9 mouse cellular contexts compared by ENCODE assay signal in the genomic region with DNA sequence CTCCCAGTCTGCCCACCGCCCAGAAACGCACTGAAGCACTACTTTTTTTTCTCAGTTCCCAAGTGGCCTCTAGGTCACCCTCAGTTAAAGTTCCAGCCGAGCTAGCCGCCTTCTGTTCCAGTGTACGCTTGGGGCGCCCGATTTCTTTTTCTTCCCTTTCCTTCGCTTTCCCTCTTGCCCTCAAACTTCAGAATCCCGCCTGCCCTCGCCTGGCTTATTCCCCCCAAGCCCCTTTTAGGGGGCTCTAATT. TPM values are rescaled to one million over a fixed set of nuclear protein-coding genes. Genes with fewer than 3 reads are reported as not detected.
DNase-seq lines count a peak whose midpoint lies in the region; ATAC-seq lines count a peak whose summit lies in the region.
"Had no signal": no experiment of that assay in that cellular context is flagged by ENCODE, and none has a peak within 500 bp of the region (broad histone marks: within the 10 kb centered on the region; RNA-seq: fewer than 3 reads in every experiment).

No protein-coding gene starts in this region.

- 0% methylated on average over 10 of the region's 10 CpGs for WGBS in heart, embryonic 11.5 days (ENCODE audit: insufficient replicate concordance)
- 1% methylated on average over 10 of the region's 10 CpGs for whole genome bisulfite sequencing in embryonic facial prominence, embryonic 14.5 days
- WGBS in kidney, embryonic 16.5 days, result 6% methylated on average over 10 of the region's 10 CpGs

- no peaks in the 10 kb centered on the region for H3K36me3 ChIP-seq in heart, embryonic 11.5 days (ENCODE audit: control insufficient read depth, insufficient read depth, low read length)
- no peaks in the 10 kb centered on the region for H3K36me3 ChIP-seq in embryonic facial prominence, embryonic 14.5 days (ENCODE audit: control insufficient read depth, insufficient read depth, low read length)
- peaks cover 18% of the 10 kb centered on the region; the same call in 1 of the 2 replicates for H3K36me3 ChIP-seq in kidney, embryonic 16.5 days (ENCODE audit: insufficient read depth, low read length)

- H3K9me3 ChIP-seq in heart, embryonic 11.5 days (replicated peaks; ENCODE audit: control insufficient read depth, low read length), result no peaks in the 10 kb centered on the region
- H3K9me3 ChIP-seq in embryonic facial prominence, embryonic 14.5 days (ENCODE audit: control insufficient read depth, low read length), result no peaks in the 10 kb centered on the region
- H3K9me3 ChIP-seq in kidney, embryonic 16.5 days (ENCODE audit: low read length), result no peaks in the 10 kb centered on the region

- H3K4me2 ChIP-seq in heart, embryonic 11.5 days, result peak overlapping the region; percentile 66
- peak overlapping the region; percentile 47; the same call in 1 of the 2 replicates for H3K4me2 ChIP-seq in embryonic facial prominence, embryonic 14.5 days (ENCODE audit: low read depth, low read length)
- H3K4me2 ChIP-seq in kidney, embryonic 16.5 days (replicated peaks; ENCODE audit: low read depth, low read length), result peak overlapping the region; percentile 81

- DNase-seq in heart, adult 8-10 months (ENCODE audit: low spot score), result no peak
- DNase-seq in embryonic facial prominence, embryonic 14.5 days (ENCODE audit: low spot score), result no peak
- peak; percentile 41 for DNase-seq in lung, postnatal 10 days
- no peak for DNase-seq in cerebellum, postnatal 14 days
- no peak for DNase-seq in layer of hippocampus, postnatal 36 days
- DNase-seq: thymus, adult 2 months had no signal

- H3K9ac ChIP-seq in heart, embryonic 11.5 days (ENCODE audit: low read depth, low read length), result peak overlapping the region; percentile 64; the same call in 1 of the 2 replicates
- no peak overlapping the region for H3K9ac ChIP-seq in embryonic facial prominence, embryonic 14.5 days (ENCODE audit: low read depth, low read length)
- H3K9ac ChIP-seq in kidney, embryonic 16.5 days (replicated peaks; ENCODE audit: low read length), result peak overlapping the region; percentile 78

- peaks cover 12% of the 10 kb centered on the region for H3K4me1 ChIP-seq in heart, embryonic 11.5 days (ENCODE audit: control insufficient read depth, insufficient read depth, low read length)
- H3K4me1 ChIP-seq in embryonic facial prominence, embryonic 14.5 days (ENCODE audit: control insufficient read depth, insufficient read depth, low read length), result 0 out of 2 replicates have a peak, but pooled peaks cover 4% of the 10 kb centered on the region
- H3K4me1 ChIP-seq in kidney, embryonic 16.5 days (ENCODE audit: insufficient read depth, low read length), result peaks cover 85% of the 10 kb centered on the region

- H3K27me3 ChIP-seq in heart, embryonic 11.5 days (ENCODE audit: control insufficient read depth, insufficient read depth, low read length), result peaks cover 100% of the 10 kb centered on the region
- peaks cover 100% of the 10 kb centered on the region for H3K27me3 ChIP-seq in embryonic facial prominence, embryonic 14.5 days (replicated peaks; ENCODE audit: control insufficient read depth, insufficient read depth, low read length)
- H3K27me3 ChIP-seq in kidney, embryonic 16.5 days (ENCODE audit: insufficient read depth, low read length), result 0 out of 2 replicates have a peak, but pooled peaks cover 5% of the 10 kb centered on the region

- peak overlapping the region; percentile 36 for H3K4me3 ChIP-seq in heart, embryonic 11.5 days (ENCODE audit: low read depth, low read length)
- peak overlapping the region; percentile 34 for H3K4me3 ChIP-seq in embryonic facial prominence, embryonic 14.5 days (ENCODE audit: low read depth, low read length)
- H3K4me3 ChIP-seq in kidney, embryonic 16.5 days (ENCODE audit: low read length), result peak overlapping the region; percentile 55

- no peak for ATAC-seq in heart, embryonic 11.5 days (replicated peaks; ENCODE audit: insufficient number of reproducible peaks, low FRiP score, low TSS enrichment)
- no peak for ATAC-seq in embryonic facial prominence, embryonic 14.5 days (ENCODE audit: low read depth)
- no peak for ATAC-seq in kidney, embryonic 16.5 days (ENCODE audit: low FRiP score, low TSS enrichment)
- no peak for ATAC-seq in erythroblast, adult 5-6 weeks (replicated peaks; ENCODE audit: low FRiP score, poor library complexity, severe bottlenecking)

- no peak overlapping the region for H3K27ac ChIP-seq in heart, embryonic 11.5 days (ENCODE audit: low read depth, low read length)
- no peak overlapping the region for H3K27ac ChIP-seq in embryonic facial prominence, embryonic 14.5 days (replicated peaks; ENCODE audit: low read depth, low read length)
- H3K27ac ChIP-seq in kidney, embryonic 16.5 days (ENCODE audit: low read length), result peak overlapping the region; percentile 78

RNA-seq across cellular contexts. Expression of gene Hoxa5, which starts 1.3 kb away (rescaled TPM):
- polyA plus RNA-seq in heart, embryonic 11.5 days (2014; fragmentation: Nextera tagmentation; extraction: Ambion mirVana), result 2.4 and 2.6 TPM in 2 replicates
- under 1 TPM; 0.41 to 0.69 (median 0.57) TPM for total RNA-seq in heart, adult 8-10 months (2022)
- polyA plus RNA-seq in embryonic facial prominence, embryonic 14.5 days (2014; fragmentation: Nextera tagmentation; extraction: Ambion mirVana), result 2.4 and 3.3 TPM in 2 replicates
- 9.0 and 9.5 TPM in 2 replicates for polyA plus RNA-seq in kidney, embryonic 16.5 days (2015; fragmentation: Nextera tagmentation; extraction: Ambion mirVana)
- total RNA-seq in erythroblast, adult 5-6 weeks (2015; ENCODE audit: low replicate concordance), result not detected in 2 replicates
- 0.17 and 0.56 TPM in 2 replicates for total RNA-seq in erythroblast, adult 5-6 weeks (2017; ENCODE audit: low replicate concordance)
- total RNA-seq in layer of hippocampus, postnatal 36 days (2021), result not detected

RNA-seq across cellular contexts. Expression of gene Hoxa6, which starts 5.5 kb away (rescaled TPM):
- polyA plus RNA-seq in heart, embryonic 11.5 days (2014; fragmentation: Nextera tagmentation; extraction: Ambion mirVana), result not detected in 2 replicates
- not detected for total RNA-seq in heart, adult 8-10 months (2022)
- 0.48 TPM in 1 of 2 replicates, not detected in the other for polyA plus RNA-seq in embryonic facial prominence, embryonic 14.5 days (2014; fragmentation: Nextera tagmentation; extraction: Ambion mirVana)
- 2.9 and 3.8 TPM in 2 replicates for polyA plus RNA-seq in kidney, embryonic 16.5 days (2015; fragmentation: Nextera tagmentation; extraction: Ambion mirVana)
- total RNA-seq in erythroblast, adult 5-6 weeks (2015; ENCODE audit: low replicate concordance), result not detected in 2 replicates
- not detected in 2 replicates for total RNA-seq in erythroblast, adult 5-6 weeks (2017; ENCODE audit: low replicate concordance)
- total RNA-seq in layer of hippocampus, postnatal 36 days (2021), result not detected

RNA-seq across cellular contexts. Expression of gene Hoxa3, which starts 10.1 kb away (rescaled TPM):
- polyA plus RNA-seq in heart, embryonic 11.5 days (2014; fragmentation: Nextera tagmentation; extraction: Ambion mirVana), result 1.5 and 2.2 TPM in 2 replicates
- under 1 TPM; 0.16 to 0.89 (median 0.31) TPM for total RNA-seq in heart, adult 8-10 months (2022)
- 2.8 TPM in 2 replicates for polyA plus RNA-seq in embryonic facial prominence, embryonic 14.5 days (2014; fragmentation: Nextera tagmentation; extraction: Ambion mirVana)
- polyA plus RNA-seq in kidney, embryonic 16.5 days (2015; fragmentation: Nextera tagmentation; extraction: Ambion mirVana), result 8.2 and 10.8 TPM in 2 replicates
- total RNA-seq in erythroblast, adult 5-6 weeks (2015; ENCODE audit: low replicate concordance), result not detected in 2 replicates
- total RNA-seq in erythroblast, adult 5-6 weeks (2017; ENCODE audit: low replicate concordance), result not detected in 2 replicates
- not detected for total RNA-seq in layer of hippocampus, postnatal 36 days (2021)

RNA-seq across cellular contexts. Expression of gene Gm28308, which starts 10.1 kb away (rescaled TPM):
- polyA plus RNA-seq in heart, embryonic 11.5 days (2014; fragmentation: Nextera tagmentation; extraction: Ambion mirVana), result not detected in 2 replicates
- total RNA-seq in heart, adult 8-10 months (2022), result under 1 TPM in 1 of 4 experiments, not detected in 3; 0.54 TPM
- not detected in 2 replicates for polyA plus RNA-seq in embryonic facial prominence, embryonic 14.5 days (2014; fragmentation: Nextera tagmentation; extraction: Ambion mirVana)
- polyA plus RNA-seq in kidney, embryonic 16.5 days (2015; fragmentation: Nextera tagmentation; extraction: Ambion mirVana), result not detected in 2 replicates
- not detected in 2 replicates for total RNA-seq in erythroblast, adult 5-6 weeks (2015; ENCODE audit: low replicate concordance)
- not detected in 2 replicates for total RNA-seq in erythroblast, adult 5-6 weeks (2017; ENCODE audit: low replicate concordance)
- not detected for total RNA-seq in layer of hippocampus, postnatal 36 days (2021)

RNA-seq across cellular contexts. Expression of gene Hoxa4, which starts 11.5 kb away (rescaled TPM):
- polyA plus RNA-seq in heart, embryonic 11.5 days (2014; fragmentation: Nextera tagmentation; extraction: Ambion mirVana), result 0.68 and 1.4 TPM in 2 replicates
- total RNA-seq in heart, adult 8-10 months (2022), result under 1 TPM; 0.31 to 0.49 (median 0.38) TPM
- 1.1 and 1.6 TPM in 2 replicates for polyA plus RNA-seq in embryonic facial prominence, embryonic 14.5 days (2014; fragmentation: Nextera tagmentation; extraction: Ambion mirVana)
- 1.2 and 1.4 TPM in 2 replicates for polyA plus RNA-seq in kidney, embryonic 16.5 days (2015; fragmentation: Nextera tagmentation; extraction: Ambion mirVana)
- not detected in 2 replicates for total RNA-seq in erythroblast, adult 5-6 weeks (2015; ENCODE audit: low replicate concordance)
- 0.34 TPM in 1 of 2 replicates, not detected in the other for total RNA-seq in erythroblast, adult 5-6 weeks (2017; ENCODE audit: low replicate concordance)
- not detected for total RNA-seq in layer of hippocampus, postnatal 36 days (2021)
